Mouse (Mus musculus) v-Abl transformed pro-B cells (cell line): ENCODE measurements around the gene Whamm.

Experiments used
- in situ Hi-C, 2 experiments: fragments of 400-800 bp; cut with MboI; formaldehyde crosslinking; loops; one replicate each; pipeline ENCODE4 v1.15.1; 2025; ENCODE audit not compliant: unreplicated experiment in 2 of 2

The Whamm gene

DNA sequence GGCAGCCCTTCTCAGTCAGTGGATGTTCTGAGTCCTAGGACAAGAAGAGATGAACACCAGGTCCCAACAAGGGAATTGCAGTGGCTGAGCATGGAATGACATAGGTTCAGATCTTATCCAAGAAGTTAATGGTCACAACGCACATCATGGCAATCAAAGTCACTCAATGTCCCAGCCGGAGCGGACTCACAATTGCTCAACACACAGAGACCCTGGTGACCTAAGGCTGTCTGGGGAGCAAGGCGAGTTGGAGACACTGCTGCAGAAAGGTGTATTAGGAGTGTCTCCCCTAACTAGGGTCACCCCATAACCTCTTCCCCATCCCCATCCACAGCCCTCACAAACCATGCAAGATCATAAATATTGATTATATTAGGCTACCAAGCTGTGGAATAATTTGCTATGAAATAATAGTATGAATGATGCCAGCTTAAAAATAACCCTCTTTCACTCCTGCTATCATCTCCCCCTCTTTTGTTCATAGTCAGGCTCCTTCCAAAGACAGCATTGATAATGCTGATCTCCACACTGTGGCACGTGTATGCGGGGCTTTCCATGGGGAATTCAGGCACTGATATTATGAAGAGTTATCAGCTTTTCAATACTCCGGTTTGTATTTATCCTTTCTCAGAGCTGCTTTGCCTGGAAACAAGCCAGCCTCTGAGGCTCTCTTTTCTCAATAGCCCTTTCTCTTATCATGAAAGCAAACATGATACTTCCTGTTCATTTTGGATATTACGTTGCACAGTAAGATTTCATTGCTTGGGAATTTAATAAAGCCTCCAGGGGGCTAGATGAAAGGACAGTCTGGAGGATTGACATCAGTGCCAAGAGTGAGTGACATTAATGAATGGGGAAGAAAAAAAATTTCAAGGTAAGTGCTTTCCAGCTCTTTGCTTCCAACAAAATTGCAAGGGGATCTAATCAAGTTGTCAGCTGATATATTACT is 10.7 kb upstream of the Whamm start:
- in situ Hi-C loops: loop anchor here in 1 of 2 experiments (25.0 kb wide), 1 partner anchor 398 kb away; no protein-coding TSS in a partner anchor

- in situ Hi-C loops: loop anchor here in 1 of 2 experiments (25.0 kb wide), 1 partner anchor 399 kb away; no protein-coding TSS in a partner anchor
These were observed 9.9 kb upstream of the Whamm start for GRCm38 (mm10) chr7:81561211-81561610.

- in situ Hi-C loops: loop anchor here in 1 of 2 experiments (25.0 kb wide), 1 partner anchor 401 kb away; no protein-coding TSS in a partner anchor
These were observed 7.5 kb upstream of the Whamm start for GRCm38 (mm10) chr7:81563506-81564015.

DNA sequence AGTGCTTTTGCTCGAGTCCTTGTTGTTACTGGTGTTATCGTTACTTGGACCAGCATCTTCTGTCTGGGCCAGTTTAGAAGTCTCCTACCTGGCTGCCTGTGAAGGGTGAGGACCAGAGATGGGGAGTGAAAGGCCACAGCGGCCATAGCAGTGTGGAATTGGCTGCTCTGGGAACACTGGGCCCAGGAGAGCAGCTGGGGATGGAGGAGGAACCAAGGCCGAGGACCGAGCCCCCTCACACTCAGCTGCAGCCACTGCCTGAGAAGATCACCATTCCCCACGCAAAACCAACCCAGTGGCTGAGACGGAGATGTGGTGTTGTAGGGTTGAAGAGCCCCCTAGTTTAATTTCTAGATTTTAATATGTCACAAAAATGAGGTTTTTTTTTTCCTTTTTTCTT is 6.3 kb upstream of the Whamm start:
- in situ Hi-C loops: loop anchor here in 1 of 2 experiments (25.0 kb wide), 1 partner anchor 402 kb away; no protein-coding TSS in a partner anchor

DNA sequence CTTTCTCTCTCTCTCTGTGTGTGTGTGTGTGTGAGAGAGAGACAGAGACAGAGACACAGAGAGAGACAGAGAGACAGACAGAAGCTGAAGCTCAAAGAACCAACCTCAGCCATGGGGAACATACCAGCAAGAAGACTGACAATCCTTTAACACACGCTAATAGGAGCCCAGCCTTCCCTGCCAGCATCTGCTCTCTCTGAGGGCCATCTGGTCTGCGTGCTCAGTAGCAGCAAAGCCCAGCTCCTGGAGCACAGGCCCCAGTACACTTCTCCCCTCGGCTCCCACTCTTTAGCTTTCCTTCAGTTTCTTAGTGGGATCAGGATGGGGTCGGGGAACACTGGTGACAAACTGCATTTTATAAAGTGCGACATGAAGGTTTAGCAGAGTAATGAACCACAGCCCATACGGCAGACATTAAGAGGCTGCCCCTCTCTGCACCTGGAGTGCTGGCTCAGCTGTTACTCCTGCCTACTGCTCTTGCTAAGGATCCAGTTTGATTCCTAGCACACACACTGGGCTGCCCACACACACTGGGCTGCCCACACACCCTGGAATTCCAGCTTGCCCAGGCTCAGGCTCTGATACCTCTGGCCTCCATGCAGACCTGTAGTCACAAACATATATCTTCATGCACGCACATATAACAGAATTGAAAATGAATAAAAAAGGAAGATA is 5.5 kb upstream of the Whamm start:
- in situ Hi-C loops: loop anchor here in 1 of 2 experiments (25.0 kb wide), 1 partner anchor 403 kb away; no protein-coding TSS in a partner anchor

GRCm38 (mm10) chr7:81566332-81566731 is 4.7 kb upstream of the Whamm start:
- in situ Hi-C loops: loop anchor here in 1 of 2 experiments (25.0 kb wide), 1 partner anchor 404 kb away; no protein-coding TSS in a partner anchor

DNA sequence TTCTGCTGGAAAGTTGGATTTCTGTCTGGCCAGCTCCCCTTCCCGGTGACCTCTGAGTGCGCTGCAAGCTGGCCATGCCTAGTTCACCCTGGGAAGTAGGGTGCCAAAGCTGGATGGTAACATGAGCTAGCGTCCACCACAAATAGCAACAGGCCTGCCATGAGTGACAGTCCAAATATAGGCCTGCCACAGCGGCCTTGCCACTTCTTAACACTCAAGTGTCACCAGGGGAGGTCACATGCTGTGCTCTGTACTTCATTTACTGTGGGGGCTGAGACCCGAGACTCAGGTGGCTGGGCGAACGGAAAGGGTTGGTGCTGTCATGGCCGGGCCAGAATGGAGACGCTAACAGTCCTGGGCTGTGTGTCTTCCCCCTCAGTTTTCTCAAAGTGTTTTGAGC is 4.2 kb upstream of the Whamm start, which contains the start of gene Fsd2:
Gene Fsd2, minus strand, starts transcription at position 53 of the 400 bp plus-strand sequence.
- in situ Hi-C loops: loop anchor here in 1 of 2 experiments (25.0 kb wide), 1 partner anchor 405 kb away; no protein-coding TSS in a partner anchor

DNA sequence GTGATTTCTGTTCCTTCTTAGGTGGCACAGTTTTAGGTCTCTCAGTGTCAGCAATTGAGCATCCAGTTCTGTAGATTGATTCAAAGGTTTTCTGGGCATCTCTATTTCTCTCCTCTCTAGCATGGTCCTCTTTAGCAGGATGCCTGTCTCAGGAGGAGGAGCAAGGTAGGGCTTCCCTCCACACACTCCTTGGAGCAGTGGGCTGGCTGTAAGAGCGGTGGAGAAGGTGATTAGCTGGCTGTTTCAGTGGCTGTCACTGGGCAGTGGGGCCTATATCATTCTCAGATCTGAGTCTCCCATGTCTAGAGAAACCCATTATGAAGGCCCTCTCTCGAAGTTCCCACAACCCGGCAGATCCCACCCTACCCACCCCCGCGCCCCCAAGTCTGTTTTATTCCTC is 3.7 kb upstream of the Whamm start:
- in situ Hi-C loops: loop anchor here in 1 of 2 experiments (25.0 kb wide), 1 partner anchor 405 kb away; no protein-coding TSS in a partner anchor

GRCm38 (mm10) chr7:81569851-81570250 is 1.2 kb upstream of the Whamm start:
- in situ Hi-C loops: loop anchor here in 1 of 2 experiments (5.0 to 25.0 kb wide), 2 partner anchors 43 to 408 kb away; no protein-coding TSS in a partner anchor

- in situ Hi-C loops: loop anchor here in 1 of 2 experiments (5.0 to 25.0 kb wide), 2 partner anchors 43 to 408 kb away; no protein-coding TSS in a partner anchor
These were observed 795 bp upstream of the Whamm start for GRCm38 (mm10) chr7:81570271-81570670.

- in situ Hi-C loops: loop anchor here in 1 of 2 experiments (5.0 to 25.0 kb wide), 2 partner anchors 43 to 408 kb away; no protein-coding TSS in a partner anchor
These were observed 336 bp upstream of the Whamm start for GRCm38 (mm10) chr7:81570752-81571107.

DNA sequence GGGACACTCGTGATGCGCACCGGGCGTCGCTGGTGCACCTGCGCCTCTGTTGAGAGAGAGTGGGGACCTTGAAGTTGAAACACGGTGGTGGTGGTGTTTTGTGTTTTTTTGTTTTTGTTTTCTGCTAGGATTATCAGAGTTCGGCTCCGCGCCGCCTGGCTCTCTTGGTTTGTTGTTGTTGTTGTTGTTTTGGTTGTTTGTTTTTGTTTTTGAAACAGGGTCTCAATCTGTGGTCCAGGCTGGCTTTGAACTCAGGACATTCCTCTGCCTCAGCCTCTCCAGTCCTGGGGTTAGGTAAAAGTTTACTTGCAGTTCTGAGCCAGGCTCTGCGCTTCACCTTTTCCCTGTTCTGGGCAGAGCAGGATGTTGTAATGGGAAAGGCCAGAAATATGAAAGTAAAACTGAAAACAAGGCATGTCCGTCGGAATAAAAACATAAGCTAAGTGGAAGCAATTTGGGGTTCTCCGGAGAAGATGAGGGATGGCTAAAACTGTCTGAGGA is 925 bp downstream of the Whamm start:
- in situ Hi-C loops: loop anchor here in 1 of 2 experiments (5.0 to 25.0 kb wide), 2 partner anchors 45 to 410 kb away; no protein-coding TSS in a partner anchor

GRCm38 (mm10) chr7:81572610-81573268 is 1.7 kb downstream of the Whamm start:
- in situ Hi-C loops: loop anchor here in 1 of 2 experiments (5.0 to 25.0 kb wide), 2 partner anchors 45 to 410 kb away; no protein-coding TSS in a partner anchor

DNA sequence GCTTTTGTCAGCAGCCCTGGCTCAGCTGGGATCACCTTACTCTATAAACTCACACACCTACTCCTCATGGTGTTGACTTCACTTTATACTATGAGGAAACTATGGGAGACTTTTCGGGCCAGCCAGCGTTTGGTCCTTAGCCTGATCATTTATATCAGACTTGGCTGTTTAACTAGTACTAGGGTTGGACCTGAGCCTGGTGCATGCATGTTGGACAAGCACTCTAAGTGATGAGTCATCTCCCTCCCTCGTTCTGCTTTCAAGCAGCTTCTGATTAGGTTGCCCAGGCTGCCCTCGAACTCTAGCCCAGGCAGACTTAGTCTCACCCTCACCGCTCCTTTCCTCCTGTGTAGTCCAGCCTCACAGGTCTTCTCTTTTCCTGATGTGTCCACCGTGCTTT is 2.3 kb downstream of the Whamm start:
- in situ Hi-C loops: loop anchor here in 1 of 2 experiments (5.0 to 25.0 kb wide), 2 partner anchors 46 to 411 kb away; no protein-coding TSS in a partner anchor

GRCm38 (mm10) chr7:81573821-81574220 is 2.8 kb downstream of the Whamm start:
- in situ Hi-C loops: loop anchor here in 1 of 2 experiments (5.0 to 25.0 kb wide), 2 partner anchors 47 to 412 kb away; no protein-coding TSS in a partner anchor

GRCm38 (mm10) chr7:81575606-81576005 is 4.5 kb downstream of the Whamm start:
- in situ Hi-C loops: no loop called here

DNA sequence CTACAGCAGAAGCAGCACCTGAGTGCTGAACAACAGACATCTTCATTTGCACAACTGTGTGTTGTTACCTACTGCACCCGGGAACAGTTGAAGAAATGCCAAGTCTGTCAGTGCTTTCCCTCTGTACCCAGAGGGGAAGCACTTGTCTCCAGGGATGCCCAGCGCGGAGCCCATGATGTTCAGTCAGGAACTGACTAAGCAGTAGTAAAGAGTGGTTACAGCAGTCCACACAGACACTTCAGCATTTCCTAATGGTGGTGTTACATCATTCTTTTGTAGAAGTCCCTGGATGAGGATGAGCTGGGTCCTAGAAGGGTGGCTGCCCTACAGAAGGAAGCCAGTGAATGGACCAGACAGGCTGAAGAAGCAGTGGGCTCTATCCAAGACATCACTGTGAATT is 6.8 kb downstream of the Whamm start:
- in situ Hi-C loops: no loop called here

DNA sequence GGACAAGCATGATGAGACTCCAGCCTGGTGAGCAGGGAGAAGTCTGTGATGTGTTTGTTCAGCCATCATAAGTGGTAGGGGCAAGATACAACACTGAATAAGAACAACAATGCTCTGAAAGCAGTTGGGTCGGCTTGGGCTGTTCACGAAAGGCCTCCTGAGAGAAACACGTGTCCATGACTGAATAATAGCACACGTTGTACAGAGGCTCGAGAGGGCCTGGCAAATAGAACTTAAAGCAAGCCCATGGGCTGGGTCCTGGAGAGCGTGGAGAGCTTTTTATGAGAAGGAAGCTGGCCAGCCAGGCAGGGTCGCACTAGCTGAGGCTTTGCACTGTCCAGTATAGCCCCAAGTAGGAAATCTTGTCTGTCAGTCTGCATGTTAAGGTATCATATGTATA is 7.3 kb downstream of the Whamm start:
- in situ Hi-C loops: no loop called here

DNA sequence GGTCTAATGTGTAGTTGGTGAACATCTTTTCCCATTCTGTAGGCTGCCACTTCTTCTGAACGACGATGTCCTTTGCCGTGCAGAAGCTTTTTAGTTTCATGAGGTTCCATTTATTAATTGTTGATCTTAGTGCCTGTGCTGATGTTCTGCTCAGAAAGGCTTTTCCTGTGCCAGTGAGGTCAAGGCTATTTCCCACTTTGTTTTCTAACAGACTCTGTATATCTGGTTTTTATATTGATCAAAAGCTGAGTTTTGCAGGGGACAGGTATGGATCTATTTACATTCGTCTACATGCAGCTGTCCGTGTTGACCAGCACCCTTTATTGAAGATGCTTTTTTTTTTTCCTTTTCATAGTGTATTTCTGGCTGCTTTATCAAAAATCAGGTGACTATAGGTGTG is 8.2 kb downstream of the Whamm start:
- in situ Hi-C loops: no loop called here
